Mouse (Mus musculus) liver, postnatal 0 days (tissue): ENCODE results near the gene Tgm2. TPM values are rescaled to one million over a fixed set of nuclear protein-coding genes. Genes with fewer than 3 reads are reported as not detected.

ENCODE experiments used
- ATAC-seq: fragments of 200-750 bp; cut with Nextera tagmentation; 2 replicates; pipeline ENCODE4 v1.8.0; 2017; ENCODE audit warnings: mild to moderate bottlenecking, moderate library complexity
- DNase-seq: peaks from one replicate; pipeline ENCODE4 v3.0.0-alpha.2; 2016
- H3K27ac ChIP-seq: fragments of 300-500 bp; sonication (generic); 2 replicates; pipeline ENCODE4 v1.5.1; 2014; ENCODE audit warnings: antibody characterized with exemption, moderate library complexity, mild to moderate bottlenecking, low read depth
- H3K27me3 ChIP-seq: fragments of 300-500 bp; sonication (generic); 2 replicates; pipeline ENCODE4 v1.6.1; 2014; ENCODE audit warnings: low read length, control low read depth, mixed read lengths; ENCODE audit not compliant: insufficient read depth
- H3K36me3 ChIP-seq: fragments of 300-500 bp; sonication (generic); replicated peaks from 2 replicates; pipeline ENCODE4 v1.6.1; 2014; ENCODE audit warnings: mild to moderate bottlenecking, control low read depth, low read length, moderate library complexity, mixed read lengths; ENCODE audit not compliant: insufficient read depth
- H3K4me1 ChIP-seq: fragments of 300-500 bp; sonication (generic); 2 replicates; pipeline ENCODE4 v1.6.1; 2014; ENCODE audit warnings: antibody characterized with exemption, mild to moderate bottlenecking, control low read depth; ENCODE audit not compliant: insufficient read depth
- H3K4me2 ChIP-seq: fragments of 300-500 bp; sonication (generic); 2 replicates; pipeline ENCODE4 v1.6.1; 2014; ENCODE audit warnings: low read depth, mild to moderate bottlenecking, low read length, moderate library complexity, mixed read lengths
- H3K4me3 ChIP-seq: fragments of 300-500 bp; sonication (generic); 2 replicates; pipeline ENCODE4 v1.5.1; 2014; ENCODE audit warnings: low read depth, low read length
- H3K9ac ChIP-seq: fragments of 300-500 bp; sonication (generic); replicated peaks from 2 replicates; pipeline ENCODE4 v1.6.1; 2014; ENCODE audit warnings: mild to moderate bottlenecking, moderate library complexity
- H3K9me3 ChIP-seq: fragments of 300-500 bp; sonication (generic); 2 replicates; pipeline ENCODE4 v1.6.1; 2016; ENCODE audit warnings: mild to moderate bottlenecking, control low read depth, low read length, mixed read lengths
- CTCF ChIP-seq: sonication (generic); IDR thresholded peaks from 2 replicates; pipeline ENCODE4 v1.5.1; 2016; ENCODE audit warnings: antibody characterized with exemption, low read depth
- EP300 ChIP-seq: IDR thresholded peaks from 2 replicates; pipeline ENCODE4 v1.6.1; 2016; ENCODE audit warnings: antibody characterized with exemption, low read depth, mild to moderate bottlenecking
- WGBS: fragments of 180-500 bp; shearing (Covaris S2); extraction: QIAGEN DNeasy Blood & Tissue Kit; methylation state at CpG from one replicate; pipeline ENCODE4 v1.1.7; 2014; ENCODE audit not compliant: insufficient replicate concordance; 5-methylcytosine and 5-hydroxymethylcytosine counted together
- polyA plus RNA-seq: library from polyadenylated mRNA; unstranded; fragments of >200 nt; fragmentation: Nextera tagmentation; extraction: Ambion mirVana; gene quantifications from 2 replicates; pipeline ENCODE4 v1.2.1, GENCODE M21; 2015

Gene Tgm2
- 44.4 and 59.7 TPM in 2 replicates for polyA plus RNA-seq

DNA sequence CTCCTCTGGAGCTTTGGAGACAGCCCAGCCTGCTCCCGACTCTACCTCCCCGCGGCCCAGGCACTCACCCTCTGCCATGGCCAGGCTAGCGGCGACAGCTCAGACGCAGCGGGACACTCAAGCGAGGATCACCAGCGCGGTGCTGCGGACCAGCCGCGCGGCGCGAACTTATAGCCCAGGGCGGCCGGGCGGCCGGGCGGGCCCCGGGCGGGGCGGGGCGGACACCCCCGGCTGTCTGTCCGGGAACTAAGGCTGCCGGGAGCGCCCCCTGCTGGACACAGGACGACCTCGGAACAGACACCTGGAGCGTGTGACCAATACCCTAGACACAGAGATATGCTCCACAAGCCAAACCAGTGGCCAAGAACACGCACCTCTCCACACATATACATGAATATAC, at the start of gene Tgm2:
Gene Tgm2, minus strand, starts transcription at position 214 of the 400 bp plus-strand sequence.
- peak; percentile 76 for ATAC-seq
- DNase-seq = peak; percentile 97
- Histone ChIP-seq H3K4me2 (peak within 1 kb of the TSS; percentile 87), H3K4me1 (peaks cover 45% of the 10 kb centered on the region), H3K4me3 (peak within 1 kb of the TSS; percentile 80), H3K27me3 (no peaks in the 10 kb centered on the region), H3K9me3 (no peaks in the 10 kb centered on the region), H3K36me3 (peaks cover 9% of the 10 kb centered on the region), H3K9ac (peak within 1 kb of the TSS; percentile 89), H3K27ac (peak within 1 kb of the TSS; percentile 88)
- no peak for TF ChIP-seq EP300
- peak; percentile 84 for TF ChIP-seq CTCF
- WGBS = under 1% methylated on average over 31 of the region's 33 CpGs

DNA sequence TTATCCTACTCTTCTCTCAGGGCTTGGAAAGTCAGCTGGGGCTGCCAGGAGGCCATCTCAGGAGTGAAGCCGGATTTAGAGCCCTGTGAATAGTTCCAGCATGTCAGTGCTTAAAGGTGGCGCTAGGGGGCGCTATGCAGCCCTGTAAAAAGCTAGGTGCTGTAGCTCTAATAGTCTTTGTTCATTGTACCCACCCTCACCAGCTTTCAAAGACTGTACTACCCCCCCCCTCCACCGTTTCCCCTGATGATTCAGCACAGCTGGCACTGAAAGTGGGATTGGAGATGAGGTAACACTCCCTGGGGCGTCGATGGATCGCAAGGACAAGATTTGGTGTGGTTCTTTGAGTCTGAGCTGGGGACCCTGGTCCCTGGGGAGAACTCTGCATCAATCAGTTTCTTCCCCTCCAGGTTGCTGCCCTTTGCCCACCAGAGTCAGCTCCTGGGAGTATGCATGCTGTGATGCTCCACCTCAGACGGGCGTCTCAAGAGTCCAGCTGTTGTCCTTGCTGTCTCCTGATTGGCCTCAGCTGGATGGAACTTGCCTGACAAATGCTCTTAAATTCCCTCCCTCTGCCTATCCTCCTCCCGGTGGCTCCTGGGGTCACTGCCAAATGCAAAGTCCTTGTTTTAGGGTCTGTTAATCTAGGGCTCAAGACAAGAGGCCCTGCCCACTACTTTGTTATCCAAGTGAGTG, 48.9 kb upstream of the Tgm2 start:
- no peaks in the 10 kb centered on the region for H3K9me3 ChIP-seq
- peaks cover 4% of the 10 kb centered on the region; the same call in 1 of the 2 replicates for H3K4me1 ChIP-seq
- no peak overlapping the region for H3K4me2 ChIP-seq
- TF ChIP-seq CTCF (peak; percentile 84), EP300 (no peak)
- H3K27ac ChIP-seq = no peak overlapping the region
- no peak overlapping the region for H3K4me3 ChIP-seq
- H3K36me3 ChIP-seq = no peaks in the 10 kb centered on the region
- 38% methylated on average over 10 of the region's 10 CpGs for WGBS
- no peaks in the 10 kb centered on the region for H3K27me3 ChIP-seq
- ATAC-seq (no peak), DNase-seq (peak; percentile 53)
- H3K9ac ChIP-seq = no peak overlapping the region

DNA sequence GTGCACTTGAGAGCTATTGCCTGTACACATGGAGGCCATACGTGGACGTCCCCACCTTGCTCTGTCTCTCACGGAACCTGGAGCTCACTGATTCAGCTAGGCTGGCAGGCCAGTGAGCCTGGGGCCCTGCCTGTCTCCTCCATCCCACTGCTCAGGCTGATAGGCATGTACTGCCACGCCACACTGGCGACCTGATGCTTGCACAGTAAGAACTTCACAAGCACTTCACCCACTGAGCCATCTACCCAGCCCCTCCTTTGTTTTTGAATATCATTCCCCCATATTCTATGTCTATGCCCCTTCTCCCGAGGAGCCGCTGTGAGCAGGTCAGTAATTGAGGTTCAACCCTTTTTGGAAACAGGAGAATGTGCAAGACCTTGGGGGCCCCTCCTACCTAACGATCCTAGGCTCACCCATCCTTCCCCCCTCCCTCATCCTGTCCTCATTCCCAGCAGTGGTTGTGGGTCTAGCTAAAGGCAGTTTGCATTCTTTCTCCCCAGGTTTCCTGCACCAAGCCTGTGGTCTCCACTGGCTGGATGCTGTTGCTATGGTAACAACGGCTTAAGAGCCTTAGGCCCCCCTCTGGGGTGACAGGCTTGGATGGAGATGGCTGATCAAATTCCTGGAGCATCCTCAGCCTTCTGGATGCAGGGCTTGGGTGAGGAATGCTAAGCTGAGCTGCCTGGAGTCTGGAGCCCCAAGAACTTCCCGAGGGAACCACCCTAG, 47.5 kb upstream of the Tgm2 start:
- Histone ChIP-seq H3K9ac (no peak overlapping the region), H3K4me1 (peaks cover 4% of the 10 kb centered on the region; the same call in 1 of the 2 replicates), H3K36me3 (no peaks in the 10 kb centered on the region), H3K9me3 (no peaks in the 10 kb centered on the region), H3K4me2 (no peak overlapping the region), H3K27me3 (no peaks in the 10 kb centered on the region), H3K4me3 (no peak overlapping the region), H3K27ac (no peak overlapping the region)
- TF ChIP-seq CTCF = no peak
- TF ChIP-seq EP300 = no peak
- 66% methylated on average over 10 of the region's 10 CpGs for WGBS
- DNase-seq (no peak), ATAC-seq (no peak)

DNA sequence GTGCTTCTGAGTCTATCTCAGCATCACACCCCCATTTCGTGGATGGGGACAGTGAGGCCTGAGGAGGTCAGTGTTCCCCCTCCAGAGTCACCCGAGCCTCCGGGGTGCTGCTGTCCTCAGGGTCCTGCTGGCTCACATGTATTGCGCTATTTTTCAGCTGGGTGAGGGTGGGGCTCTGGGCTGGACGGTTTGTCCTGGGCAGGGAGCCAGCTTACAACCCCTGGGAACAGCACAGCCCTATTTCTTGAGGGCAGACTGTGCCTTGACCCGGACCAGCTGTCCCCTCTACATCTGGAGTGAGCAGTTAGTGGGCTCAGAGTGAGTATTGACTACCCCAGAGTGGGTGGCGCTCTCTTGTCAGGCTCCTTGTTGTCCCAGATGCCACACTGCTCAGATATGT, 44.9 kb upstream of the Tgm2 start:
- Histone ChIP-seq H3K4me1 (peaks cover 4% of the 10 kb centered on the region; the same call in 1 of the 2 replicates), H3K9me3 (no peaks in the 10 kb centered on the region), H3K27me3 (no peaks in the 10 kb centered on the region), H3K27ac (no peak overlapping the region), H3K4me2 (no peak overlapping the region), H3K4me3 (no peak overlapping the region), H3K9ac (no peak overlapping the region), H3K36me3 (no peaks in the 10 kb centered on the region)
- peak; percentile 43; the same call in 1 of the 2 replicates for ATAC-seq
- no peak for DNase-seq
- WGBS = 64% methylated on average over 7 of the region's 7 CpGs
- TF ChIP-seq EP300 (no peak), CTCF (no peak)

DNA sequence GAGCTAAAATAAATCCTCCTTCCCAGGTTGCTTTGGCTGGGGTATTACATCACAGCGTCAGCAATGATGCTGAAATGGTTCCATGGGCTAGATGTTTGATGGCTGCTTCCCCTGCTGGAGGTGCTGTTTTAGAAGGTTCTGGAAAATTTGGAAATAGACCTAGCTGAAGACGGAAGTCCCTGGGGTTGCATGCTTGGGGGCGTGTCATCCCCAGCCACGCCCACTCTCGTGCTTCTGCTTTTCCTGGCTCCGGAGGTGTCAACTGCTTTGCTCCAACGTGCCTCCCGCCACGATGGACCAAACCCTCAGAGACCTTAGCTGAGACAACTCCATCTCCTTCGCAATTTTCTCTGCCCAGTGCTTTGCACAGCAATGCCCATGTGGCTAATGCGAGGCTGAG, 43.2 kb upstream of the Tgm2 start:
- no peak overlapping the region for H3K27ac ChIP-seq
- H3K4me2 ChIP-seq = no peak overlapping the region
- no peaks in the 10 kb centered on the region for H3K36me3 ChIP-seq
- DNase-seq = peak; percentile 59
- no peak for TF ChIP-seq CTCF
- TF ChIP-seq EP300 = no peak
- ATAC-seq = no peak
- 50% methylated on average over 11 of the region's 11 CpGs for WGBS
- H3K9me3 ChIP-seq = no peaks in the 10 kb centered on the region
- no peak overlapping the region for H3K9ac ChIP-seq
- peaks cover 4% of the 10 kb centered on the region; the same call in 1 of the 2 replicates for H3K4me1 ChIP-seq
- H3K27me3 ChIP-seq = no peaks in the 10 kb centered on the region
- H3K4me3 ChIP-seq = no peak overlapping the region

DNA sequence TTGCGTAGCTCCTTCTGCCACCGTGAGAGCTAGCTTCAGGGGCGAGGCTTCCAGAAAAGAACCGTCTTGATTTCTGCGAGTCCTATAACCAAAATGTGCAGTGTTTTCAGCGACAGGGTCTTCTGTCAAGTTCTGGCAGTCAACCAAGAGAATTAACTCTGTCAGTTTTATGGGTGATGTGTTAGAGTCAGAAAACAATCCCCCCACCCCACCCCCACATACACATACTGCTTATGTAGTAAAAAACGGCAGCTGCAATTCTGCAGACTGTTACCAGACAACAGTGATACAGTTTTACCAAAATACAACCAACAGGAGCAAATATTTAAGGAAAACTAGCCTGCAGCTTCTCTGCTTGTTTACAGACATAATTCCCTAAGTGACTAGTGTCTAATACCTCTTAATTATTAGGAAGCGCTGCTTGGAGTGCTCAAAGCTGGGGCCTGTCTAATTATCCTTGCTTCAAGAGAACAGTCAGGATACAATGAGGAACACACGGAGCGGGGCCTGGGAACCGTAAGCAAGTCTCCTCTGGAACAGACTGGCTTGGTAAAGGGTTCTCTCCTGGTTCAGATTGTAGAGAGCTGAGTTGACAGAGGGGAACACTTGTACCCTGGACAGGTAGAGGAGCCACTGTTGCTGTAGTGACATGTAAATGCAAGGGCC, 40.1 kb upstream of the Tgm2 start:
- Histone ChIP-seq H3K9me3 (no peaks in the 10 kb centered on the region), H3K27ac (no peak overlapping the region), H3K4me1 (peaks cover 4% of the 10 kb centered on the region; the same call in 1 of the 2 replicates), H3K4me2 (no peak overlapping the region), H3K4me3 (no peak overlapping the region), H3K36me3 (no peaks in the 10 kb centered on the region), H3K9ac (no peak overlapping the region), H3K27me3 (no peaks in the 10 kb centered on the region)
- ATAC-seq (no peak), DNase-seq (no peak)
- no peak for TF ChIP-seq EP300
- no peak for TF ChIP-seq CTCF
- 77% methylated on average over 11 of the region's 11 CpGs for WGBS
